Mouse (Mus musculus) liver, embryonic 14.5 days (tissue): Measurements from ENCODE around the gene Trim26. TPM values are rescaled to one million over a fixed set of nuclear protein-coding genes. Genes with fewer than 3 reads are reported as not detected.

Experiments used
- ATAC-seq: fragments of 200-750 bp; cut with Nextera tagmentation; 2 replicates; pipeline ENCODE4 v1.8.0; 2017; ENCODE audit warnings: moderate number of reproducible peaks, mild to moderate bottlenecking, moderate library complexity; ENCODE audit not compliant: insufficient read depth
- DNase-seq, 3 experiments: peaks; one replicate each; pipeline ENCODE4 v3.0.0-alpha.2; 2012 to 2013; ENCODE audit warnings: low read depth in 3 of 3, low spot score in 3 of 3
- H3K27ac ChIP-seq: fragments of 300-500 bp; sonication (generic); 2 replicates; pipeline ENCODE4 v1.5.1; 2014; ENCODE audit warnings: moderate library complexity, mild to moderate bottlenecking, control low read depth, inconsistent platforms
- H3K27me3 ChIP-seq: fragments of 300-500 bp; sonication (generic); 2 replicates; pipeline ENCODE4 v1.6.1; 2014; ENCODE audit warnings: mild to moderate bottlenecking, low read length, moderate library complexity; ENCODE audit not compliant: control insufficient read depth, insufficient read depth
- H3K36me3 ChIP-seq: fragments of 300-500 bp; sonication (generic); replicated peaks from 2 replicates; pipeline ENCODE4 v1.6.1; 2014; ENCODE audit warnings: low read depth; ENCODE audit not compliant: control insufficient read depth, insufficient read depth
- H3K4me1 ChIP-seq, 2 experiments: fragments of 200-500 bp in 1 of 2; fragments of 300-500 bp in 1 of 2; sonication (generic) in 1 of 2; replicated peaks; 2 replicates each; pipeline ENCODE4 v1.6.1; 2012 to 2014; ENCODE audit warnings: antibody characterized with exemption in 1 of 2, inconsistent platforms in 1 of 2, low read length in 1 of 2; ENCODE audit not compliant: control insufficient read depth in 2 of 2, insufficient read depth in 2 of 2
- H3K4me2 ChIP-seq: fragments of 300-500 bp; sonication (generic); 2 replicates; pipeline ENCODE4 v1.6.1; 2014; ENCODE audit warnings: low read depth, mild to moderate bottlenecking, control low read depth, moderate library complexity
- H3K4me3 ChIP-seq, 2 experiments: fragments of 200-500 bp in 1 of 2; fragments of 300-500 bp in 1 of 2; sonication (generic) in 1 of 2; 2 replicates each; pipeline ENCODE4 v1.5.1; 2012 to 2014; ENCODE audit warnings: low read depth in 2 of 2, low read length in 2 of 2, mild to moderate bottlenecking in 2 of 2, control low read depth in 1 of 2, inconsistent platforms in 1 of 2, moderate library complexity in 1 of 2; ENCODE audit not compliant: insufficient read depth in 1 of 2
- H3K9ac ChIP-seq: fragments of 300-500 bp; sonication (generic); replicated peaks from 2 replicates; pipeline ENCODE4 v1.6.1; 2014; ENCODE audit warnings: mild to moderate bottlenecking, control low read depth, moderate library complexity
- H3K9me3 ChIP-seq: fragments of 300-500 bp; sonication (generic); 2 replicates; pipeline ENCODE4 v1.6.1; 2016; ENCODE audit warnings: low read length, mixed read lengths; ENCODE audit not compliant: control insufficient read depth
- CTCF ChIP-seq: IDR thresholded peaks from 2 replicates; pipeline ENCODE4 v1.5.1; 2016; ENCODE audit warnings: antibody characterized with exemption, low read depth, control low read depth
- EP300 ChIP-seq: IDR thresholded peaks from 2 replicates; pipeline ENCODE4 v1.6.1; 2016; ENCODE audit warnings: antibody characterized with exemption, low read depth
- WGBS: fragments of 180-500 bp; shearing (Covaris S2); extraction: QIAGEN DNeasy Blood & Tissue Kit; methylation state at CpG from one replicate; pipeline ENCODE4 v1.1.7; 2014; ENCODE audit not compliant: insufficient replicate concordance; 5-methylcytosine and 5-hydroxymethylcytosine counted together
- polyA plus RNA-seq, 2 experiments: library from polyadenylated mRNA; depleted of rRNA in 1 of 2; stranded (reverse) in 1 of 2; unstranded in 1 of 2; fragments of >200 nt; fragmentation: Nextera tagmentation in 1 of 2; extraction: Ambion mirVana in 1 of 2; gene quantifications; 2 replicates each; pipeline versions ENCODE4 v1.2.1 to v1.2.3; 2012 to 2014

Gene Trim26
- polyA plus RNA-seq, 2 experiments, result 6.7 to 8.6 TPM

GRCm38 (mm10) chr17:36856236-36856635, 19.3 kb downstream of the Trim26 start:
- peaks cover 5% of the 10 kb centered on the region for H3K36me3 ChIP-seq
- no peak for DNase-seq
- H3K27me3 ChIP-seq, result no peaks in the 10 kb centered on the region
- no peaks in the 10 kb centered on the region for H3K9me3 ChIP-seq
- no peak overlapping the region for H3K27ac ChIP-seq
- no peak overlapping the region for H3K4me3 ChIP-seq
- no peak for TF ChIP-seq EP300
- TF ChIP-seq CTCF, result no peak
- H3K4me1 ChIP-seq, result 0 out of 4 replicates have a peak, but pooled peaks cover 0 to 5% of the 10 kb centered on the region in 2 experiments
- ATAC-seq, result no peak
- H3K4me2 ChIP-seq, result no peak overlapping the region
- no peak overlapping the region for H3K9ac ChIP-seq
- 68% methylated on average over 4 of the region's 4 CpGs for WGBS

- ATAC-seq (no peak), DNase-seq (no peak)
- no peak overlapping the region for H3K4me3 ChIP-seq
- H3K9me3 ChIP-seq, result no peaks in the 10 kb centered on the region
- peaks cover 5% of the 10 kb centered on the region for H3K36me3 ChIP-seq
- TF ChIP-seq EP300 (no peak), CTCF (no peak)
- H3K4me1 ChIP-seq, result 0 out of 4 replicates have a peak, but pooled peaks cover 0 to 2% of the 10 kb centered on the region in 2 experiments
- 50% methylated on average over 3 of the region's 3 CpGs for WGBS
- H3K27ac ChIP-seq, result no peak overlapping the region
- no peak overlapping the region for H3K9ac ChIP-seq
- H3K27me3 ChIP-seq, result peaks cover 10% of the 10 kb centered on the region
- no peak overlapping the region for H3K4me2 ChIP-seq
Measured at GRCm38 (mm10) chr17:36858181-36858580, 21.2 kb downstream of the Trim26 start.

DNA sequence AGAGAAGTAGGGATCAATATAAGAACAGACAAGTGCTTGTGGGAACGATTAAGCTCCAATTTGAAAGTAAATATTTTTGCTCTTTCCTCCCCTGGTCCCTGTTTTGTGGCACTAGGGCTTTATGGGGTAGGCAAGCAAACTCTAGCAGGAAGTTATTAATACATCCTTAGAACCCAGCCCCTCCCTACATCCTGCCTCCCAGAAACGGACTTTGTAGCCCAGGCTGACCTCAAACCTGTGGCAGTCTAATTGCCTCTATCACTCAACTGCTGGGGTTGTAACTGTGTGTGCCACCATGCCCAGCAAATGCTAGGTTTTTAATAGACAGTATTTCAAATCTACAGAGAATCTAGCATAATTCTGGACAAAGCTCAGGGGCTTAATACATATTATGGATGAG, 24.7 kb downstream of the Trim26 start:
- H3K27me3 ChIP-seq, result peaks cover 38% of the 10 kb centered on the region
- ATAC-seq (no peak), DNase-seq (no peak)
- WGBS, result 25% methylated on average over 2 of the region's 2 CpGs
- no peak overlapping the region for H3K9ac ChIP-seq
- TF ChIP-seq EP300 (no peak), CTCF (no peak)
- peaks cover 7 to 9% of the 10 kb centered on the region in 2 experiments for H3K4me1 ChIP-seq
- H3K9me3 ChIP-seq, result no peaks in the 10 kb centered on the region
- H3K4me2 ChIP-seq, result no peak overlapping the region
- H3K4me3 ChIP-seq, result no peak overlapping the region
- no peak overlapping the region for H3K27ac ChIP-seq
- peaks cover under 1% of the 10 kb centered on the region; the same call in 1 of the 2 replicates for H3K36me3 ChIP-seq

GRCm38 (mm10) chr17:36866719-36867527, 30.0 kb downstream of the Trim26 start, which contains the start of gene Trim15:
Gene Trim15, minus strand, starts transcription at chr17:36867210.
- WGBS, result 15% methylated on average over 29 of the region's 29 CpGs
- Histone ChIP-seq H3K4me3 (peak within 1 kb of the TSS; percentile 18 to 54; a peak in 3 of 4 replicates), H3K27me3 (peaks cover 41% of the 10 kb centered on the region), H3K27ac (peak within 1 kb of the TSS; percentile 31), H3K36me3 (peaks cover 14% of the 10 kb centered on the region), H3K9ac (peak within 1 kb of the TSS; percentile 57), H3K9me3 (no peaks in the 10 kb centered on the region), H3K4me1 (peaks cover 30 to 32% of the 10 kb centered on the region in 2 experiments), H3K4me2 (peak within 1 kb of the TSS; percentile 80)
- DNase-seq (peak in 2 of 3 experiments; percentile 17 to 63), ATAC-seq (no peak)
- TF ChIP-seq CTCF, result no peak
- TF ChIP-seq EP300, result no peak

GRCm38 (mm10) chr17:36868836-36869235, 31.9 kb downstream of the Trim26 start:
- peak overlapping the region; percentile 99 for H3K27ac ChIP-seq

More at GRCm38 (mm10) chr17:36868836-36869235, 31.9 kb downstream of the Trim26 start:
- H3K9ac ChIP-seq, result peak overlapping the region; percentile 65
- H3K27me3 ChIP-seq, result peaks cover 28% of the 10 kb centered on the region
- H3K4me3 ChIP-seq, result peak overlapping the region; percentile 18 to 36; a peak in 2 of 4 replicates
- H3K4me1 ChIP-seq, result peaks cover 33 to 42% of the 10 kb centered on the region in 2 experiments
- no peaks in the 10 kb centered on the region for H3K9me3 ChIP-seq
- DNase-seq (peak in 2 of 3 experiments; percentile 12 to 41), ATAC-seq (no peak)
- H3K36me3 ChIP-seq, result peaks cover 31% of the 10 kb centered on the region
- no peak for TF ChIP-seq CTCF
- no peak for TF ChIP-seq EP300
- WGBS, result 42% methylated on average over 2 of the region's 2 CpGs
- H3K4me2 ChIP-seq, result peak overlapping the region; percentile 75
